In the genomic region with DNA sequence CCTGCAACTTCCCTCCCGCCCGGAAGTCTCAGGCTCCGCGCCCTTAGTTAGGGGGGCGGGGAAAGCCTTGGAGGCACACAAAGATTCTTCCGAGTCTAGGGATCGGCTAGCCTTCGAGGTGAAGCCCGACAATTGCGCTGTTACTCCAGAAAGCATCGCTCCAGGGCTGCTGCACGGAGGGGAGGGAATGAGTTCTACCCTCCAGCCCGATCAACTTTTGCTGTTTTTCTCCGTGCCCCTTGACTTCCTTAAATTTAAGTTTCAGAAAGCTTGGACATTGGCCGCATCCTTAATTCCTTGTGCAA, we compare ENCODE assay signal across 8 mouse cellular contexts. TPM values are rescaled to one million over a fixed set of nuclear protein-coding genes. Genes with fewer than 3 reads are reported as not detected.
A peak's percentile ranks its signal among the peaks of the same experiment; 100 is the strongest.
DNase-seq lines count a peak whose midpoint lies in the region; ATAC-seq and TF ChIP-seq lines count a peak whose summit lies in the region.

No protein-coding gene starts in this region.

- H3K4me1 ChIP-seq in heart, embryonic 11.5 days (ENCODE audit: control insufficient read depth, insufficient read depth, low read length) = peaks cover 9% of the 10 kb centered on the region; the same call in 1 of the 2 replicates
- H3K4me1 ChIP-seq in CH12.LX (ENCODE audit: control insufficient read depth in 1 of 2, insufficient read depth in 2 of 2) = peaks cover 0 to 19% of the 10 kb centered on the region in 2 experiments; a peak in 2 of 4 replicates
- peaks cover 18% of the 10 kb centered on the region for H3K4me1 ChIP-seq in forebrain, embryonic 14.5 days (ENCODE audit: control insufficient read depth, insufficient read depth, low read length)
- peaks cover 61% of the 10 kb centered on the region for H3K4me1 ChIP-seq in liver, embryonic 15.5 days (replicated peaks)

- no peaks in the 10 kb centered on the region for H3K36me3 ChIP-seq in heart, embryonic 11.5 days (ENCODE audit: control insufficient read depth, insufficient read depth, low read length)
- H3K36me3 ChIP-seq in CH12.LX (replicated peaks in 1 of 2; ENCODE audit: control insufficient read depth in 1 of 2, insufficient read depth in 1 of 2, low read length in 1 of 2) = peaks cover 0 to 2% of the 10 kb centered on the region in 2 experiments
- no peaks in the 10 kb centered on the region for H3K36me3 ChIP-seq in forebrain, embryonic 14.5 days (ENCODE audit: control insufficient read depth, insufficient read depth, low read length)
- H3K36me3 ChIP-seq in liver, embryonic 15.5 days (replicated peaks) = no peaks in the 10 kb centered on the region

- dilution Hi-C loops in CH12.LX (cut with MboI; ENCODE audit: extremely low pct_ligation_motif_present, extremely low pct_unique_long_range_greater_than_20kb, low sequenced_read_pairs) = no loop called here

- H3K4me3 ChIP-seq in heart, embryonic 11.5 days (ENCODE audit: low read depth, low read length) = peak overlapping the region; percentile 98
- H3K4me3 ChIP-seq in CH12.LX (replicated peaks in 1 of 3; ENCODE audit: low read depth in 2 of 3, low read length in 2 of 3, poor library complexity in 1 of 3) = peak overlapping the region; percentile 52 to 80 (median 68)
- H3K4me3 ChIP-seq in forebrain, embryonic 14.5 days (ENCODE audit: low read depth, low read length) = peak overlapping the region; percentile 92
- H3K4me3 ChIP-seq in liver, embryonic 15.5 days (replicated peaks) = peak overlapping the region; percentile 92

- in situ Hi-C loops in CH12.LX (cut with MboI; ENCODE audit: low pct_ligation_motif_present, low pct_unique_long_range_greater_than_20kb, low sequenced_read_pairs) = no loop called here

- H3K9ac ChIP-seq in heart, embryonic 11.5 days (ENCODE audit: low read depth, low read length) = peak overlapping the region; percentile 81
- H3K9ac ChIP-seq in CH12.LX (ENCODE audit: insufficient read depth, low read depth) = peak overlapping the region; percentile 68
- H3K9ac ChIP-seq in forebrain, embryonic 14.5 days (ENCODE audit: low read length) = peak overlapping the region; percentile 70
- H3K9ac ChIP-seq in liver, embryonic 15.5 days = peak overlapping the region; percentile 66

- TF ChIP-seq CTCF in CH12.LX (conservative IDR thresholded peaks at IDR 0.05 in 1 of 2, IDR thresholded peaks at IDR 0.05 in 1 of 2; ENCODE audit: low read depth in 2 of 2, low read length in 2 of 2) = no peak

- H3K27me3 ChIP-seq in heart, embryonic 11.5 days (ENCODE audit: control insufficient read depth, insufficient read depth, low read length) = no peaks in the 10 kb centered on the region
- no peaks in the 10 kb centered on the region for H3K27me3 ChIP-seq in CH12.LX (replicated peaks)
- no peaks in the 10 kb centered on the region for H3K27me3 ChIP-seq in forebrain, embryonic 14.5 days (replicated peaks; ENCODE audit: control insufficient read depth, insufficient read depth, low read length)
- H3K27me3 ChIP-seq in liver, embryonic 15.5 days = no peaks in the 10 kb centered on the region

- H3K27ac ChIP-seq in heart, embryonic 11.5 days (ENCODE audit: low read depth, low read length) = peak overlapping the region; percentile 97
- H3K27ac ChIP-seq in CH12.LX (ENCODE audit: insufficient read depth, low read depth) = peak overlapping the region; percentile 70
- peak overlapping the region; percentile 97 for H3K27ac ChIP-seq in forebrain, embryonic 14.5 days (ENCODE audit: low read depth, low read length)
- H3K27ac ChIP-seq in liver, embryonic 15.5 days (replicated peaks) = peak overlapping the region; percentile 99

- TF ChIP-seq POLR2A in CH12.LX (IDR thresholded peaks at IDR 0.05; ENCODE audit: low read depth, low read length) = peak; percentile 61

- TF ChIP-seq RAD21 in CH12.LX (IDR thresholded peaks at IDR 0.05; ENCODE audit: low read depth, low read length) = no peak

- ATAC-seq in heart, embryonic 11.5 days (replicated peaks; ENCODE audit: insufficient number of reproducible peaks, low FRiP score, low TSS enrichment) = no peak
- no peak for ATAC-seq in forebrain, embryonic 14.5 days
- ATAC-seq in liver, embryonic 15.5 days (ENCODE audit: insufficient read depth) = no peak

- no peaks in the 10 kb centered on the region for H3K9me3 ChIP-seq in heart, embryonic 11.5 days (replicated peaks; ENCODE audit: control insufficient read depth, low read length)
- H3K9me3 ChIP-seq in CH12.LX (replicated peaks; ENCODE audit: low read length) = no peaks in the 10 kb centered on the region
- no peaks in the 10 kb centered on the region for H3K9me3 ChIP-seq in forebrain, embryonic 14.5 days (replicated peaks; ENCODE audit: control insufficient read depth, low read length)
- no peaks in the 10 kb centered on the region for H3K9me3 ChIP-seq in liver, embryonic 15.5 days (replicated peaks)

- H3K79me2 ChIP-seq in CH12.LX (replicated peaks; ENCODE audit: control insufficient read depth, extremely low read depth, insufficient read depth, poor library complexity, severe bottlenecking) = peaks cover 16% of the 10 kb centered on the region

- peak overlapping the region; percentile 94 for H3K4me2 ChIP-seq in heart, embryonic 11.5 days
- H3K4me2 ChIP-seq in CH12.LX (ENCODE audit: insufficient read depth, low read depth, poor library complexity, severe bottlenecking) = peak overlapping the region; percentile 99
- H3K4me2 ChIP-seq in forebrain, embryonic 14.5 days (ENCODE audit: low read length) = peak overlapping the region; percentile 93
- H3K4me2 ChIP-seq in liver, embryonic 15.5 days = peak overlapping the region; percentile 96

- WGBS in heart, embryonic 11.5 days (ENCODE audit: insufficient replicate concordance) = under 1% methylated on average over 15 of the region's 15 CpGs
- WGBS in forebrain, embryonic 14.5 days = under 1% methylated on average over 15 of the region's 15 CpGs
- WGBS in liver, embryonic 15.5 days (ENCODE audit: insufficient replicate concordance) = under 1% methylated on average over 15 of the region's 15 CpGs

- TF ChIP-seq EP300 in CH12.LX (IDR thresholded peaks at IDR 0.05; ENCODE audit: low read length) = no peak

- no peak for DNase-seq in heart, adult 8-10 months (ENCODE audit: low spot score)
- DNase-seq in CH12.LX (ENCODE audit: extremely low read depth) = no peak
- DNase-seq in forebrain, embryonic 14.5 days (ENCODE audit: low spot score) = no peak
- no peak for DNase-seq in T-cell, adult 2 months (ENCODE audit: low spot score)
- no peak for DNase-seq in thymus, postnatal 10 days (ENCODE audit: low spot score in 2 of 2)
- DNase-seq in urinary bladder, adult 18-20 months (ENCODE audit: low spot score in 2 of 2) = no peak

TF ChIP-seq in CH12.LX, 34 proteins besides CTCF, POLR2A, EP300 and RAD21:
- TF ChIP-seq NELFE (IDR thresholded peaks at IDR 0.05; ENCODE audit: low read depth, low read length) (peak; percentile 37), SMC3 (IDR thresholded peaks at IDR 0.05; ENCODE audit: low read depth, low read length) (no peak), ELF1 (IDR thresholded peaks at IDR 0.05; ENCODE audit: low read depth, low read length) (peak; percentile 87)

RNA-seq across cellular contexts. Expression of gene Sin3a, which starts 1.9 kb away (rescaled TPM):
- 34.4 TPM in 2 replicates for polyA plus RNA-seq in heart, embryonic 11.5 days (2014; fragmentation: Nextera tagmentation; extraction: Ambion mirVana)
- total RNA-seq in heart, adult 8-10 months (2022) = 10 to 100 TPM; 28.4 to 40.4 (median 30.9) TPM
- total RNA-seq in CH12.LX (2012; rRNA removed) (26.4 and 28.7 TPM in 2 replicates), CH12.LX (2014; rRNA removed) (17.7 and 23.0 TPM in 2 replicates)
- polyA plus RNA-seq in CH12.LX (2012; ENCODE audit: insufficient read length, low read depth) = 32.1 and 32.4 TPM in 2 replicates
- polyA plus RNA-seq in forebrain, embryonic 14.5 days (2014; fragmentation: Nextera tagmentation; extraction: Ambion mirVana) = 28.5 and 34.2 TPM in 2 replicates
- 13.3 and 14.1 TPM in 2 replicates for polyA plus RNA-seq in liver, embryonic 15.5 days (2015; fragmentation: Nextera tagmentation; extraction: Ambion mirVana)

RNA-seq across cellular contexts. Expression of gene Man2c1, which starts 56.7 kb away (rescaled TPM):
- 22.0 and 29.1 TPM in 2 replicates for polyA plus RNA-seq in heart, embryonic 11.5 days (2014; fragmentation: Nextera tagmentation; extraction: Ambion mirVana)
- total RNA-seq in heart, adult 8-10 months (2022) = 10 to 100 TPM; 45.6 to 56.1 (median 48.9) TPM
- 57.8 and 59.2 TPM in 2 replicates for total RNA-seq in CH12.LX (2012; rRNA removed)
- 50.4 and 58.9 TPM in 2 replicates for total RNA-seq in CH12.LX (2014; rRNA removed)
- 60.3 and 74.7 TPM in 2 replicates for polyA plus RNA-seq in CH12.LX (2012; ENCODE audit: insufficient read length, low read depth)
- polyA plus RNA-seq in forebrain, embryonic 14.5 days (2014; fragmentation: Nextera tagmentation; extraction: Ambion mirVana) = 24.4 and 34.3 TPM in 2 replicates
- 16.5 and 17.0 TPM in 2 replicates for polyA plus RNA-seq in liver, embryonic 15.5 days (2015; fragmentation: Nextera tagmentation; extraction: Ambion mirVana)
